13 mouse cellular contexts compared by ENCODE assay signal in genomic region chr5:111007136-111007500, GRCm38 (mm10).
DNase-seq lines count a peak whose midpoint lies in the region; ATAC-seq lines count a peak whose summit lies in the region.
"Had no signal": no experiment of that assay in that cellular context is flagged by ENCODE, and none has a peak within 500 bp of the region (broad histone marks: within the 10 kb centered on the region; RNA-seq: fewer than 3 reads in every experiment).

No protein-coding gene starts in this region.

- H3K4me2 ChIP-seq in midbrain, embryonic 16.5 days (ENCODE audit: low read length): no peak overlapping the region
- no peak overlapping the region for H3K4me2 ChIP-seq in midbrain, embryonic 11.5 days
- peak overlapping the region; percentile 26; the same call in 1 of the 2 replicates for H3K4me2 ChIP-seq in limb, embryonic 15.5 days
- H3K4me2 ChIP-seq: neural tube, embryonic 12.5 days had no signal

- H3K27ac ChIP-seq in heart, embryonic 10.5 days: peak overlapping the region; percentile 60; the same call in 1 of the 2 replicates
- H3K27ac ChIP-seq in midbrain, embryonic 16.5 days (ENCODE audit: low read length): peak overlapping the region; percentile 17
- no peak overlapping the region for H3K27ac ChIP-seq in midbrain, embryonic 11.5 days (ENCODE audit: low read depth, low read length)
- H3K27ac ChIP-seq in limb, embryonic 15.5 days: peak overlapping the region; percentile 81
- H3K27ac ChIP-seq: neural tube, embryonic 12.5 days had no signal

- H3K9me3 ChIP-seq in heart, embryonic 10.5 days: 0 out of 2 replicates have a peak, but pooled peaks cover 5% of the 10 kb centered on the region
- no peaks in the 10 kb centered on the region for H3K9me3 ChIP-seq in midbrain, embryonic 16.5 days (replicated peaks; ENCODE audit: control insufficient read depth, low read length, poor library complexity, severe bottlenecking)
- H3K9me3 ChIP-seq in midbrain, embryonic 11.5 days (ENCODE audit: control insufficient read depth, low read length): peaks cover 6% of the 10 kb centered on the region; the same call in 1 of the 2 replicates
- no peaks in the 10 kb centered on the region for H3K9me3 ChIP-seq in limb, embryonic 15.5 days

- ATAC-seq in midbrain, embryonic 16.5 days: no peak
- ATAC-seq in midbrain, embryonic 11.5 days (ENCODE audit: low FRiP score): no peak
- 0 out of 2 replicates have a peak, but pooled peaks have one; percentile 17 for ATAC-seq in limb, embryonic 15.5 days (ENCODE audit: insufficient number of reproducible peaks, low FRiP score, low TSS enrichment, low read depth)
- ATAC-seq: intestine, embryonic 16.5 days; lung, postnatal 0 days had no signal

- peaks cover 36% of the 10 kb centered on the region for H3K4me1 ChIP-seq in heart, embryonic 10.5 days
- peaks cover 31% of the 10 kb centered on the region for H3K4me1 ChIP-seq in midbrain, embryonic 16.5 days (ENCODE audit: control insufficient read depth, insufficient read depth, low read length)
- peaks cover 3% of the 10 kb centered on the region for H3K4me1 ChIP-seq in midbrain, embryonic 11.5 days (ENCODE audit: control insufficient read depth, insufficient read depth, low read length)
- H3K4me1 ChIP-seq in limb, embryonic 15.5 days: peaks cover 41% of the 10 kb centered on the region

- no peak overlapping the region for H3K9ac ChIP-seq in midbrain, embryonic 16.5 days (ENCODE audit: low read depth, low read length)
- no peak overlapping the region for H3K9ac ChIP-seq in midbrain, embryonic 11.5 days (ENCODE audit: low read length)
- H3K9ac ChIP-seq in limb, embryonic 15.5 days: no peak overlapping the region
- H3K9ac ChIP-seq: neural tube, embryonic 12.5 days had no signal

- no peak overlapping the region for H3K4me3 ChIP-seq in heart, embryonic 10.5 days
- no peak overlapping the region for H3K4me3 ChIP-seq in midbrain, embryonic 16.5 days (ENCODE audit: low read depth, low read length)
- H3K4me3 ChIP-seq in midbrain, embryonic 11.5 days (ENCODE audit: low read depth, low read length): no peak overlapping the region
- no peak overlapping the region for H3K4me3 ChIP-seq in limb, embryonic 15.5 days
- H3K4me3 ChIP-seq: neural tube, embryonic 12.5 days had no signal

- no peaks in the 10 kb centered on the region for H3K27me3 ChIP-seq in heart, embryonic 10.5 days (ENCODE audit: insufficient read depth, poor library complexity, severe bottlenecking)
- no peaks in the 10 kb centered on the region for H3K27me3 ChIP-seq in midbrain, embryonic 16.5 days (ENCODE audit: control insufficient read depth, insufficient read depth, low read depth, low read length)
- H3K27me3 ChIP-seq in midbrain, embryonic 11.5 days (ENCODE audit: control insufficient read depth, insufficient read depth, low read length): no peaks in the 10 kb centered on the region
- no peaks in the 10 kb centered on the region for H3K27me3 ChIP-seq in limb, embryonic 15.5 days
- H3K27me3 ChIP-seq: neural tube, embryonic 12.5 days had no signal

- DNase-seq in heart, embryonic 10.5 days (ENCODE audit: low spot score): no peak
- no peak for DNase-seq in heart, postnatal 10 days
- DNase-seq in midbrain, embryonic 11.5 days (ENCODE audit: low spot score, missing footprints): no peak
- DNase-seq in fibroblast of lung, adult 2 months (ENCODE audit: low read depth): peak; percentile 69
- DNase-seq in cerebellum, postnatal 10 days: no peak
- DNase-seq in kidney, postnatal 10 days: no peak
- DNase-seq: kidney, postnatal 25 days; thymus, postnatal 4 days had no signal

- intact Hi-C loops in heart, postnatal 10 days (cut with DNase I): no loop called here

- H3K36me3 ChIP-seq in heart, embryonic 10.5 days: peaks cover 13% of the 10 kb centered on the region; the same call in 1 of the 2 replicates
- no peaks in the 10 kb centered on the region for H3K36me3 ChIP-seq in midbrain, embryonic 16.5 days (ENCODE audit: control insufficient read depth, insufficient read depth, low read length)
- no peaks in the 10 kb centered on the region for H3K36me3 ChIP-seq in midbrain, embryonic 11.5 days (ENCODE audit: control insufficient read depth, insufficient read depth, low read length)
- H3K36me3 ChIP-seq in limb, embryonic 15.5 days: no peaks in the 10 kb centered on the region; the same call in 1 of the 2 replicates

- 64% methylated on average over 7 of the region's 7 CpGs for WGBS in heart, embryonic 10.5 days
- 83% methylated on average over 7 of the region's 7 CpGs for WGBS in midbrain, embryonic 16.5 days
- WGBS in midbrain, embryonic 11.5 days: 83% methylated on average over 7 of the region's 7 CpGs
- WGBS in limb, embryonic 15.5 days: 21% methylated on average over 7 of the region's 7 CpGs
